Mouse (Mus musculus) brain, adult 10 weeks (tissue): Measurements from ENCODE around the gene Taldo1. TPM values are rescaled to one million over a fixed set of nuclear protein-coding genes. Genes with fewer than 3 reads are reported as not detected.

Source experiments
- polyA plus RNA-seq: library from polyadenylated mRNA; stranded (reverse); fragments of 350-450 nt; fragmentation: Illumina TruSeq; extraction: RNeasy Lipid Tissue Mini Kit (QIAGEN cat#74804); gene quantifications from one replicate; pipeline ENCODE4 v1.2.3, GENCODE M21; 2015; ENCODE audit warnings: low read depth, low replicate concordance

The Taldo1 gene
- 181 TPM for polyA plus RNA-seq

GRCm38 (mm10) chr7:141391625-141392551 is at the start of gene Taldo1:
TSS of gene Taldo1 (plus strand) at chr7:141392199.

GRCm38 (mm10) chr7:141413809-141414584 is 22.0 kb downstream of the Taldo1 start, which contains the start of gene Gatd1:
TSS of gene Gatd1 (minus strand) at chr7:141414136.

GRCm38 (mm10) chr7:141429310-141429709 is 37.3 kb downstream of the Taldo1 start, which contains the start of gene Cend1:
TSS of gene Cend1 (minus strand) at chr7:141429491.

GRCm38 (mm10) chr7:141437178-141438120 is 45.5 kb downstream of the Taldo1 start, which contains the start of gene Slc25a22:
TSS of gene Slc25a22 (minus strand) at chr7:141437892.

GRCm38 (mm10) chr7:141443828-141444237 is 51.8 kb downstream of the Taldo1 start, which contains the start of gene Pidd1:
TSS of gene Pidd1 (minus strand) at chr7:141444025.

GRCm38 (mm10) chr7:141447110-141447991 is 55.4 kb downstream of the Taldo1 start, which contains the start of gene Rplp2:
TSS of gene Rplp2 (plus strand) at chr7:141447370.

Other genes starting within 250 kb of the Taldo1 start
- 53.6 TPM for gene Rnh1, start 219.3 kb upstream of the Taldo1 start, polyA plus RNA-seq
- gene Hras, start 198.2 kb upstream of the Taldo1 start, polyA plus RNA-seq, result 235 TPM
- gene Lrrc56, start 198.0 kb upstream of the Taldo1 start, polyA plus RNA-seq, result 3.7 TPM
- not detected for gene Lmntd2, start 178.1 kb upstream of the Taldo1 start, polyA plus RNA-seq
- 2.9 TPM for gene Rassf7, start 176.3 kb upstream of the Taldo1 start, polyA plus RNA-seq
- gene Phrf1, start 163.4 kb upstream of the Taldo1 start, polyA plus RNA-seq, result 41.3 TPM
- 3.1 TPM for gene Irf7, start 125.7 kb upstream of the Taldo1 start, polyA plus RNA-seq
- not detected for gene Cdhr5, start 115.4 kb upstream of the Taldo1 start, polyA plus RNA-seq
- not detected for gene Sct, start 113.1 kb upstream of the Taldo1 start, polyA plus RNA-seq
- 0.25 TPM for gene Drd4, start 100.2 kb upstream of the Taldo1 start, polyA plus RNA-seq
- 47.0 TPM for gene Deaf1, start 64.5 kb upstream of the Taldo1 start, polyA plus RNA-seq
- 50.5 TPM for gene Tmem80, start 64.5 kb upstream of the Taldo1 start, polyA plus RNA-seq
- 6.6 TPM for gene Eps8l2, start 53.3 kb upstream of the Taldo1 start, polyA plus RNA-seq
- gene Gatd1, start 21.9 kb downstream of the Taldo1 start, polyA plus RNA-seq, result 34.3 TPM
- 400 TPM for gene Cend1, start 37.3 kb downstream of the Taldo1 start, polyA plus RNA-seq
- gene Slc25a22, start 45.7 kb downstream of the Taldo1 start, polyA plus RNA-seq, result 208 TPM
- 2.1 TPM for gene Pidd1, start 51.8 kb downstream of the Taldo1 start, polyA plus RNA-seq
- 731 TPM for gene Rplp2, start 55.2 kb downstream of the Taldo1 start, polyA plus RNA-seq
- 18.9 TPM for gene Pnpla2, start 63.0 kb downstream of the Taldo1 start, polyA plus RNA-seq
- 4.0 TPM for gene Cracr2b, start 68.9 kb downstream of the Taldo1 start, polyA plus RNA-seq
- gene Cd151, start 75.2 kb downstream of the Taldo1 start, polyA plus RNA-seq, result 42.1 TPM
- 45.8 TPM for gene Polr2l, start 82.9 kb downstream of the Taldo1 start, polyA plus RNA-seq
- gene Tspan4, start 83.0 kb downstream of the Taldo1 start, polyA plus RNA-seq, result 20.6 TPM
- gene Chid1, start 147.7 kb downstream of the Taldo1 start, polyA plus RNA-seq, result 71.2 TPM
- 97.0 TPM for gene Ap2a2, start 170.0 kb downstream of the Taldo1 start, polyA plus RNA-seq